Mouse (Mus musculus) gonadal fat pad, adult 2 months (tissue): ENCODE data around the gene Dcst2. TPM values are rescaled to one million over a fixed set of nuclear protein-coding genes. Genes with fewer than 3 reads are reported as not detected.

ENCODE experiments used
- DNase-seq: peaks from one replicate; pipeline ENCODE4 v3.0.0-alpha.2; 2012; ENCODE audit warnings: low read depth
- polyA plus RNA-seq: library from polyadenylated mRNA; depleted of rRNA; stranded (reverse); fragments of >200 nt; gene quantifications from 2 replicates; pipeline ENCODE4 v1.2.3, GENCODE M21; 2012

Dcst2 gene
- polyA plus RNA-seq, 1 experiment: 2.5 TPM

GRCm38 (mm10) chr3:89388134-89388881 lies 26.5 kb downstream of the Dcst2 start:
- no peak for DNase-seq

GRCm38 (mm10) chr3:89388901-89389740 lies 27.3 kb downstream of the Dcst2 start:
- DNase-seq: no peak

- no peak for DNase-seq
Observed at GRCm38 (mm10) chr3:89390111-89390515, 28.3 kb downstream of the Dcst2 start.

- DNase-seq: no peak
Observed at GRCm38 (mm10) chr3:89390699-89391662, 29.2 kb downstream of the Dcst2 start.

GRCm38 (mm10) chr3:89391663-89392511 lies 30.1 kb downstream of the Dcst2 start:
- DNase-seq: no peak

- no peak for DNase-seq
Observed at GRCm38 (mm10) chr3:89392871-89393311, 31.1 kb downstream of the Dcst2 start.

GRCm38 (mm10) chr3:89393605-89394004 lies 31.8 kb downstream of the Dcst2 start:
- no peak for DNase-seq

GRCm38 (mm10) chr3:89394006-89394893 lies 32.5 kb downstream of the Dcst2 start, which contains the start of gene Zbtb7b:
TSS of gene Zbtb7b (minus strand) at chr3:89394776.
- DNase-seq: no peak

- no peak for DNase-seq
Observed at GRCm38 (mm10) chr3:89394894-89395256, 33.1 kb downstream of the Dcst2 start.

- no peak for DNase-seq
Observed at GRCm38 (mm10) chr3:89395419-89395805, 33.6 kb downstream of the Dcst2 start.

GRCm38 (mm10) chr3:89395806-89396653 lies 34.3 kb downstream of the Dcst2 start:
- DNase-seq: no peak

GRCm38 (mm10) chr3:89396654-89397005 lies 34.9 kb downstream of the Dcst2 start:
- DNase-seq: no peak

GRCm38 (mm10) chr3:89401329-89401728 lies 39.6 kb downstream of the Dcst2 start:
- no peak for DNase-seq

- no peak for DNase-seq
Observed at GRCm38 (mm10) chr3:89402693-89403092, 40.9 kb downstream of the Dcst2 start, which contains the start of gene Lenep. TSS of gene Lenep (minus strand) at chr3:89402793.

GRCm38 (mm10) chr3:89406887-89407286 lies 45.1 kb downstream of the Dcst2 start:
- DNase-seq: no peak

GRCm38 (mm10) chr3:89408448-89408847 lies 46.7 kb downstream of the Dcst2 start:
- no peak for DNase-seq

GRCm38 (mm10) chr3:89409701-89410100 lies 47.9 kb downstream of the Dcst2 start:
- DNase-seq: no peak

- no peak for DNase-seq
Observed at GRCm38 (mm10) chr3:89410864-89411263, 49.1 kb downstream of the Dcst2 start.
